Mouse (Mus musculus) intestine, postnatal 0 days (tissue): ENCODE measurements around the gene Ssx2ip. TPM values are rescaled to one million over a fixed set of nuclear protein-coding genes. Genes with fewer than 3 reads are reported as not detected.
A peak's percentile ranks its signal among the peaks of the same experiment; 100 is the strongest.

Source experiments
- ATAC-seq: fragments of 200-750 bp; cut with Nextera tagmentation; 2 replicates; pipeline ENCODE4 v1.8.0; 2017; ENCODE audit warnings: mild to moderate bottlenecking, moderate TSS enrichment, moderate library complexity
- H3K27ac ChIP-seq: fragments of 300-500 bp; sonication (generic); 2 replicates; pipeline ENCODE4 v1.5.1; 2014; ENCODE audit warnings: mild to moderate bottlenecking, low read depth, low read length, moderate library complexity
- H3K27me3 ChIP-seq: fragments of 300-500 bp; sonication (generic); replicated peaks from 2 replicates; pipeline ENCODE4 v1.6.1; 2014; ENCODE audit warnings: low read length, mixed read lengths; ENCODE audit not compliant: control insufficient read depth, insufficient read depth
- H3K36me3 ChIP-seq: fragments of 300-500 bp; sonication (generic); 2 replicates; pipeline ENCODE4 v1.6.1; 2014; ENCODE audit warnings: mild to moderate bottlenecking, moderate library complexity; ENCODE audit not compliant: control insufficient read depth, insufficient read depth
- H3K4me1 ChIP-seq: fragments of 300-500 bp; sonication (generic); replicated peaks from 2 replicates; pipeline ENCODE4 v1.6.1; 2014; ENCODE audit warnings: antibody characterized with exemption, low read length, mixed read lengths; ENCODE audit not compliant: control insufficient read depth, insufficient read depth
- H3K4me2 ChIP-seq: fragments of 300-500 bp; sonication (generic); replicated peaks from 2 replicates; pipeline ENCODE4 v1.6.1; 2014; ENCODE audit warnings: low read depth, mild to moderate bottlenecking, moderate library complexity
- H3K4me3 ChIP-seq: fragments of 300-500 bp; sonication (generic); 2 replicates; pipeline ENCODE4 v1.5.1; 2014; ENCODE audit warnings: low read depth, low read length
- H3K9ac ChIP-seq: fragments of 300-500 bp; sonication (generic); 2 replicates; pipeline ENCODE4 v1.6.1; 2014; ENCODE audit warnings: mild to moderate bottlenecking, low read depth, low read length
- H3K9me3 ChIP-seq: fragments of 300-500 bp; sonication (generic); 2 replicates; pipeline ENCODE4 v1.6.1; 2016; ENCODE audit warnings: mixed run types; ENCODE audit not compliant: control insufficient read depth
- CTCF ChIP-seq: sonication (generic); IDR thresholded peaks from 2 replicates; pipeline ENCODE4 v1.5.1; 2016; ENCODE audit warnings: low read depth, mild to moderate bottlenecking, control low read depth, antibody characterized with exemption, moderate library complexity
- WGBS: fragments of 180-500 bp; shearing (Covaris S2); extraction: QIAGEN DNeasy Blood & Tissue Kit; methylation state at CpG from one replicate; pipeline ENCODE4 v1.1.7; 2014; 5-methylcytosine and 5-hydroxymethylcytosine counted together
- polyA plus RNA-seq: library from polyadenylated mRNA; unstranded; fragments of >200 nt; fragmentation: Nextera tagmentation; extraction: Ambion mirVana; gene quantifications from 2 replicates; pipeline ENCODE4 v1.2.1, GENCODE M21; 2015

The Ssx2ip gene
- polyA plus RNA-seq, 1 experiment from 2014 or later: 31.1 TPM

GRCm38 (mm10) chr3:146450371-146450841 lies 46.0 kb downstream of the Ssx2ip start:
- under 1% methylated on average over 29 of the region's 29 CpGs for WGBS
- H3K36me3 ChIP-seq: peaks cover 5% of the 10 kb centered on the region; the same call in 1 of the 2 replicates
- H3K4me1 ChIP-seq: 0 out of 2 replicates have a peak, but pooled peaks cover 3% of the 10 kb centered on the region
- H3K27ac ChIP-seq: peak overlapping the region; percentile 85
- H3K9me3 ChIP-seq: no peaks in the 10 kb centered on the region
- H3K27me3 ChIP-seq: no peaks in the 10 kb centered on the region
- TF ChIP-seq CTCF: peak; percentile 65
- peak overlapping the region; percentile 70 for H3K9ac ChIP-seq
- peak; percentile 98 for ATAC-seq
- peak overlapping the region; percentile 67 for H3K4me3 ChIP-seq
- H3K4me2 ChIP-seq: peak overlapping the region; percentile 63

- Histone ChIP-seq H3K36me3 (peaks cover 11% of the 10 kb centered on the region; the same call in 1 of the 2 replicates), H3K27me3 (no peaks in the 10 kb centered on the region), H3K27ac (no peak overlapping the region), H3K4me3 (no peak overlapping the region), H3K9me3 (no peaks in the 10 kb centered on the region), H3K9ac (no peak overlapping the region), H3K4me1 (0 out of 2 replicates have a peak, but pooled peaks cover 3% of the 10 kb centered on the region), H3K4me2 (peak overlapping the region; percentile 63)
- TF ChIP-seq CTCF: no peak
- WGBS: 78% methylated on average over 5 of the region's 5 CpGs
- ATAC-seq: no peak
Observed at GRCm38 (mm10) chr3:146451375-146451774, 46.9 kb downstream of the Ssx2ip start.

- WGBS: 58% methylated on average over 2 of the region's 2 CpGs
- no peaks in the 10 kb centered on the region for H3K4me1 ChIP-seq
- 0 out of 2 replicates have a peak, but pooled peaks cover 4% of the 10 kb centered on the region for H3K36me3 ChIP-seq
- no peak overlapping the region for H3K4me3 ChIP-seq
- no peak overlapping the region for H3K9ac ChIP-seq
- no peak for ATAC-seq
- TF ChIP-seq CTCF: peak; percentile 46
- no peak overlapping the region for H3K4me2 ChIP-seq
- H3K27ac ChIP-seq: no peak overlapping the region
- no peaks in the 10 kb centered on the region for H3K9me3 ChIP-seq
- no peaks in the 10 kb centered on the region for H3K27me3 ChIP-seq
Observed at GRCm38 (mm10) chr3:146462939-146463338, 58.5 kb downstream of the Ssx2ip start.

- no peaks in the 10 kb centered on the region for H3K4me1 ChIP-seq
- no peak overlapping the region for H3K4me2 ChIP-seq
- no peak for ATAC-seq
- H3K27ac ChIP-seq: no peak overlapping the region
- 65% methylated on average over 2 of the region's 2 CpGs for WGBS
- no peaks in the 10 kb centered on the region for H3K9me3 ChIP-seq
- H3K4me3 ChIP-seq: no peak overlapping the region
- TF ChIP-seq CTCF: no peak
- H3K9ac ChIP-seq: no peak overlapping the region
- H3K36me3 ChIP-seq: 0 out of 2 replicates have a peak, but pooled peaks cover 4% of the 10 kb centered on the region
- no peaks in the 10 kb centered on the region for H3K27me3 ChIP-seq
Observed at GRCm38 (mm10) chr3:146469226-146469625, 64.8 kb downstream of the Ssx2ip start.

GRCm38 (mm10) chr3:146472657-146473056 lies 68.2 kb downstream of the Ssx2ip start:
- no peak overlapping the region for H3K4me3 ChIP-seq
- H3K27ac ChIP-seq: no peak overlapping the region
- 73% methylated on average over 4 of the region's 4 CpGs for WGBS
- no peaks in the 10 kb centered on the region for H3K9me3 ChIP-seq
- no peaks in the 10 kb centered on the region for H3K4me1 ChIP-seq
- ATAC-seq: no peak
- no peaks in the 10 kb centered on the region for H3K36me3 ChIP-seq
- no peak overlapping the region for H3K9ac ChIP-seq
- H3K27me3 ChIP-seq: no peaks in the 10 kb centered on the region
- H3K4me2 ChIP-seq: no peak overlapping the region
- TF ChIP-seq CTCF: no peak

- H3K4me2 ChIP-seq: no peak overlapping the region
- no peak for TF ChIP-seq CTCF
- no peaks in the 10 kb centered on the region for H3K36me3 ChIP-seq
- H3K9ac ChIP-seq: no peak overlapping the region
- no peaks in the 10 kb centered on the region for H3K4me1 ChIP-seq
- no peak for ATAC-seq
- H3K9me3 ChIP-seq: no peaks in the 10 kb centered on the region
- no peak overlapping the region for H3K4me3 ChIP-seq
- H3K27me3 ChIP-seq: no peaks in the 10 kb centered on the region
- no peak overlapping the region for H3K27ac ChIP-seq
Observed at GRCm38 (mm10) chr3:146473741-146474140, 69.3 kb downstream of the Ssx2ip start.

- 87% methylated on average over 3 of the region's 3 CpGs for WGBS
- no peak for ATAC-seq
Observed at GRCm38 (mm10) chr3:146474428-146474827, 70.0 kb downstream of the Ssx2ip start.

More at GRCm38 (mm10) chr3:146474428-146474827, 70.0 kb downstream of the Ssx2ip start:
- Histone ChIP-seq H3K9ac (no peak overlapping the region), H3K27ac (no peak overlapping the region), H3K36me3 (no peaks in the 10 kb centered on the region), H3K27me3 (no peaks in the 10 kb centered on the region), H3K4me2 (no peak overlapping the region), H3K9me3 (no peaks in the 10 kb centered on the region), H3K4me3 (no peak overlapping the region), H3K4me1 (no peaks in the 10 kb centered on the region)
- TF ChIP-seq CTCF: no peak
